In the genomic region with DNA sequence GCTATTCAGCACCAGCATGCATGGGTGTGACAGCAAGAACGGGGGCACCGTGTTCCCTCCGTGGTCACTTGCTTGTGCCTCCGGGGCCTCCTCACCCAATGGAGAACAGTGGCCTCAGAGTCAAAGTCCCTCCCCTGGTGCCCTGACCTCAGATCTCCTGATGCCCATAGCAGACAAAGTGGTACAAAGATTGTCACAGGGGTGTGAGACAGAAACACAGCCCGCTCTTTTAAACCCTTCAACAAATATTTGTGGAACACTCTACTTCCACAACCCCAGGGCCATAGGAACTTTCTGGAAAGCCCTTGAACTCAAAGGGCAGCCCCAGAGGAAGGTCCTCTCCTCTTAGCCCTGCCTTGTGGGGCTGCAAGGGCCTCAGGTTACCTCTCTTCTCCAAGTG, we compare ENCODE assay signal across 25 mouse cellular contexts. TPM values are rescaled to one million over a fixed set of nuclear protein-coding genes. Genes with fewer than 3 reads are reported as not detected.
DNase-seq lines count a peak whose midpoint lies in the region; TF ChIP-seq lines count a peak whose summit lies in the region.
"Had no signal": no experiment of that assay in that cellular context is flagged by ENCODE, and none has a peak within 500 bp of the region (broad histone marks: within the 10 kb centered on the region; RNA-seq: fewer than 3 reads in every experiment).

No protein-coding gene starts in this region.

- H3K9ac ChIP-seq in MEL (ENCODE audit: control insufficient read depth, low read depth, low read length, poor library complexity, severe bottlenecking), result peak overlapping the region; percentile 63
- H3K9ac ChIP-seq: embryonic facial prominence, embryonic 12.5 days; embryonic facial prominence, embryonic 15.5 days; forebrain, embryonic 12.5 days; forebrain, embryonic 15.5 days; heart, embryonic 13.5 days; hindbrain, embryonic 14.5 days had no signal

- TF ChIP-seq RAD21 in MEL (IDR thresholded peaks at IDR 0.05; ENCODE audit: low read depth, low read length), result no peak

- H3K4me3 ChIP-seq in E14TG2a.4 (replicated peaks; ENCODE audit: low read length) (peak overlapping the region; percentile 79), MEL (ENCODE audit: control insufficient read depth in 1 of 2, insufficient read depth in 1 of 2, low read depth in 2 of 2, low read length in 2 of 2) (peak overlapping the region; percentile 51 to 76)
- H3K4me3 ChIP-seq: embryonic facial prominence, embryonic 12.5 days; embryonic facial prominence, embryonic 15.5 days; forebrain, embryonic 12.5 days; forebrain, embryonic 15.5 days; heart, adult 2 months; heart, embryonic 10.5 days; heart, embryonic 13.5 days had no signal

- peak; percentile 31 to 56 for DNase-seq in lung, adult 18-20 months
- no peak for DNase-seq in lung, postnatal 10 days
- peak; percentile 57 for DNase-seq in lung, postnatal 36 days
- DNase-seq in lung, postnatal 14 days, result no peak
- no peak for DNase-seq in MEL (ENCODE audit: low read depth, low spot score)
- no peak for DNase-seq in cerebellum, postnatal 14 days
- DNase-seq: adrenal gland, adult 8-10 months; adrenal gland, postnatal 25 days; B cell, adult 2 months; cerebellum, adult 11-12 months; cerebellum, adult 8-10 months; cerebellum, postnatal 25 days; gastrocnemius, postnatal 25 days; heart, adult 2 months; heart, postnatal 14 days; heart, postnatal 4 days had no signal

- H3K9me3 ChIP-seq in E14TG2a.4 (ENCODE audit: low read length) (peaks cover 6% of the 10 kb centered on the region; the same call in 1 of the 2 replicates), MEL (replicated peaks; ENCODE audit: insufficient read depth, low read length) (no peaks in the 10 kb centered on the region)
- H3K9me3 ChIP-seq: embryonic facial prominence, embryonic 15.5 days; forebrain, embryonic 15.5 days; heart, embryonic 10.5 days had no signal

- peaks cover 59% of the 10 kb centered on the region for H3K4me1 ChIP-seq in E14TG2a.4 (replicated peaks; ENCODE audit: low read depth, low read length)
- peaks cover 8 to 38% of the 10 kb centered on the region in 2 experiments; a peak in 3 of 4 replicates for H3K4me1 ChIP-seq in MEL (ENCODE audit: control insufficient read depth in 1 of 2, insufficient read depth in 2 of 2, low read length in 2 of 2)

- no peak for TF ChIP-seq EP300 in MEL (IDR thresholded peaks at IDR 0.05; ENCODE audit: low read depth in 1 of 2, low read length in 2 of 2)

- no peak for TF ChIP-seq CTCF in E14TG2a.4 (conservative IDR thresholded peaks at IDR 0.05; ENCODE audit: low read length)
- TF ChIP-seq CTCF in MEL (IDR thresholded peaks at IDR 0.05 in 2 of 3, conservative IDR thresholded peaks at IDR 0.05 in 1 of 3; ENCODE audit: control insufficient read depth in 1 of 3, insufficient read depth in 1 of 3, low read depth in 2 of 3, low read length in 3 of 3, poor library complexity in 1 of 3, severe bottlenecking in 1 of 3), result no peak

- H3K27me3 ChIP-seq in E14TG2a.4 (ENCODE audit: insufficient read depth, low read length) (peaks cover 27% of the 10 kb centered on the region), MEL (ENCODE audit: control insufficient read depth in 1 of 2, insufficient read depth in 2 of 2, low read length in 2 of 2) (no peaks in the 10 kb centered on the region)
- H3K27me3 ChIP-seq: forebrain, embryonic 15.5 days had no signal

- TF ChIP-seq POLR2A in MEL (IDR thresholded peaks at IDR 0.05; ENCODE audit: control insufficient read depth in 1 of 2, insufficient read depth in 1 of 2, low read depth in 1 of 2, low read length in 2 of 2, poor library complexity in 1 of 2), result no peak

- H3K36me3 ChIP-seq in E14TG2a.4 (ENCODE audit: insufficient read depth, low read length), result peaks cover 14% of the 10 kb centered on the region
- H3K36me3 ChIP-seq in MEL (ENCODE audit: control insufficient read depth in 1 of 2, insufficient read depth in 2 of 2, low read length in 2 of 2), result peaks cover 0 to 16% of the 10 kb centered on the region in 2 experiments; a peak in 2 of 4 replicates
- H3K36me3 ChIP-seq: embryonic facial prominence, embryonic 12.5 days; embryonic facial prominence, embryonic 15.5 days; forebrain, embryonic 12.5 days; forebrain, embryonic 15.5 days; heart, embryonic 10.5 days; heart, embryonic 13.5 days had no signal

- H3K79me2 ChIP-seq in MEL (ENCODE audit: control insufficient read depth, insufficient read depth, low read length, poor library complexity), result no peaks in the 10 kb centered on the region

- peak overlapping the region; percentile 82 for H3K27ac ChIP-seq in MEL (ENCODE audit: control insufficient read depth, low read depth, low read length)
- H3K27ac ChIP-seq: embryonic facial prominence, embryonic 12.5 days; embryonic facial prominence, embryonic 15.5 days; forebrain, embryonic 12.5 days; forebrain, embryonic 15.5 days; heart, adult 2 months; heart, embryonic 10.5 days; heart, embryonic 13.5 days; hindbrain, embryonic 14.5 days; hindbrain, postnatal 0 days had no signal

TF ChIP-seq in MEL, 35 proteins besides CTCF, POLR2A, EP300 and RAD21:
- no peak for TF ChIP-seq MAZ (IDR thresholded peaks at IDR 0.05; ENCODE audit: low read depth, low read length)
- TF ChIP-seq MAFK (IDR thresholded peaks at IDR 0.05; ENCODE audit: borderline replicate concordance, low read depth, low read length), result no peak
- TF ChIP-seq ZKSCAN1 (IDR thresholded peaks at IDR 0.05; ENCODE audit: low read depth, low read length), result no peak
- TF ChIP-seq POLR2AphosphoS2 (IDR thresholded peaks at IDR 0.05; ENCODE audit: low read length), result no peak
- no peak for TF ChIP-seq HCFC1 (IDR thresholded peaks at IDR 0.05; ENCODE audit: low read depth, low read length)
- no peak for TF ChIP-seq POLR2AphosphoS5 (IDR thresholded peaks at IDR 0.05; ENCODE audit: borderline replicate concordance, low read depth, low read length)
- no peak for TF ChIP-seq MYC (IDR thresholded peaks at IDR 0.05; ENCODE audit: low read depth, low read length)
- TF ChIP-seq E2F4 (IDR thresholded peaks at IDR 0.05; ENCODE audit: borderline replicate concordance, low read depth, low read length), result no peak
- TF ChIP-seq TBP (IDR thresholded peaks at IDR 0.05; ENCODE audit: low read depth, low read length), result no peak
- TF ChIP-seq CHD1 (IDR thresholded peaks at IDR 0.05; ENCODE audit: low read depth, low read length), result no peak
- TF ChIP-seq MEF2A (IDR thresholded peaks at IDR 0.05; ENCODE audit: extremely low read depth, insufficient replicate concordance, low read depth, low read length, poor library complexity, severe bottlenecking), result no peak
- TF ChIP-seq MAX (IDR thresholded peaks at IDR 0.05; ENCODE audit: low read length), result no peak
TF ChIP-seq in MEL: peak in this region for 0.

RNA-seq across cellular contexts. Expression of a gene that starts 1.0 kb away (rescaled TPM):
- total RNA-seq in MEL (2012; rRNA removed), result 22.6 and 40.1 TPM in 2 replicates
- 10 to 100 TPM in 1 of 2 experiments, not detected in 1; 15.5 TPM for polyA plus RNA-seq in MEL (2012; ENCODE audit: insufficient read depth in 1 of 2, insufficient read length in 2 of 2, low read depth in 1 of 2, low replicate concordance in 2 of 2, missing spikeins in 1 of 2)

RNA-seq across cellular contexts. Expression of a gene that starts 12.8 kb away (rescaled TPM):
- total RNA-seq in MEL (2012; rRNA removed), result 10.1 and 11.3 TPM in 2 replicates
- polyA plus RNA-seq in MEL (2012; ENCODE audit: insufficient read depth in 1 of 2, insufficient read length in 2 of 2, low read depth in 1 of 2, low replicate concordance in 2 of 2, missing spikeins in 1 of 2), result 10 to 100 TPM in 1 of 2 experiments, not detected in 1; 13.2 TPM

RNA-seq across cellular contexts. Expression of a gene that starts 27.0 kb away (rescaled TPM):
- 71.4 and 84.8 TPM in 2 replicates for total RNA-seq in MEL (2012; rRNA removed)
- polyA plus RNA-seq in MEL (2012; ENCODE audit: insufficient read depth in 1 of 2, insufficient read length in 2 of 2, low read depth in 1 of 2, low replicate concordance in 2 of 2, missing spikeins in 1 of 2), result 10 to 100 TPM in 1 of 2 experiments, not detected in 1; 70.5 TPM

RNA-seq across cellular contexts. Expression of a gene that starts 37.9 kb away (rescaled TPM):
- 1.8 and 2.0 TPM in 2 replicates for total RNA-seq in MEL (2012; rRNA removed)
- 1 to 10 TPM in 1 of 2 experiments, not detected in 1; 2.9 TPM for polyA plus RNA-seq in MEL (2012; ENCODE audit: insufficient read depth in 1 of 2, insufficient read length in 2 of 2, low read depth in 1 of 2, low replicate concordance in 2 of 2, missing spikeins in 1 of 2)

RNA-seq across cellular contexts. Expression of a gene that starts 37.9 kb away (rescaled TPM):
- 64.9 and 77.0 TPM in 2 replicates for total RNA-seq in MEL (2012; rRNA removed)
- polyA plus RNA-seq in MEL (2012; ENCODE audit: insufficient read depth in 1 of 2, insufficient read length in 2 of 2, low read depth in 1 of 2, low replicate concordance in 2 of 2, missing spikeins in 1 of 2), result 100 to 1,000 TPM in 1 of 2 experiments, 10 to 100 TPM in 1; 32.1 to 101 TPM

Comparison
In these comparisons a context has a peak if more than half of its experiments do, and no peak if none do; other contexts are left out.
1. DNase-seq: peak in lung, adult 18-20 months (2 of 2) and lung, postnatal 36 days (single experiment); none in lung, postnatal 10 days (single experiment), lung, postnatal 14 days (single experiment), MEL (single experiment) and cerebellum, postnatal 14 days (0 of 2).